Mouse (Mus musculus) kidney, adult 2 months (tissue): Measurements from ENCODE around the gene Hes1. TPM values are rescaled to one million over a fixed set of nuclear protein-coding genes. Genes with fewer than 3 reads are reported as not detected.

Experiments used
- DNase-seq: peaks from one replicate; pipeline ENCODE4 v3.0.0; 2021
- H3K27ac ChIP-seq: fragments of 200-500 bp; 2 replicates; pipeline ENCODE4 v1.5.1; 2012; ENCODE audit warnings: low read depth, low read length, control low read depth, inconsistent platforms; ENCODE audit not compliant: insufficient read depth
- H3K27me3 ChIP-seq: fragments of 200-500 bp; replicated peaks from 2 replicates; pipeline ENCODE4 v1.6.1; 2012; ENCODE audit warnings: mild to moderate bottlenecking, moderate library complexity, low read length, inconsistent platforms; ENCODE audit not compliant: control insufficient read depth, insufficient read depth
- H3K36me3 ChIP-seq: fragments of 200-500 bp; 2 replicates; pipeline ENCODE4 v1.6.1; 2012; ENCODE audit warnings: mild to moderate bottlenecking, moderate library complexity, low read length, inconsistent platforms; ENCODE audit not compliant: control insufficient read depth, insufficient read depth
- H3K4me1 ChIP-seq: fragments of 200-500 bp; 2 replicates; pipeline ENCODE4 v1.6.1; 2011; ENCODE audit warnings: low read length; ENCODE audit not compliant: control insufficient read depth, insufficient read depth
- H3K4me3 ChIP-seq: fragments of 200-500 bp; 2 replicates; pipeline ENCODE4 v1.5.1; 2011; ENCODE audit warnings: mild to moderate bottlenecking, low read depth, low read length, control low read depth; ENCODE audit not compliant: insufficient read depth
- CTCF ChIP-seq: fragments of 200-500 bp; conservative IDR thresholded peaks from 2 replicates; pipeline ENCODE4 v1.5.1; 2011; ENCODE audit warnings: low read depth, mild to moderate bottlenecking, control low read depth, low read length, moderate library complexity, mixed read lengths; ENCODE audit not compliant: insufficient read depth, insufficient read length
- POLR2A ChIP-seq: fragments of 200-500 bp; IDR thresholded peaks from one replicate; pipeline ENCODE4 v1.6.1; 2011; ENCODE audit warnings: low read depth, low read length, control low read depth
- WGBS: fragments of 180-500 bp; shearing (Covaris S2); methylation state at CpG from one replicate; pipeline ENCODE4 v1.1.7; 2018; 5-methylcytosine and 5-hydroxymethylcytosine counted together
- polyA plus RNA-seq: library from polyadenylated mRNA; depleted of rRNA; stranded (reverse); fragments of >200 nt; gene quantifications from 2 replicates; pipeline ENCODE4 v1.2.3, GENCODE M21; 2012

The Hes1 gene
- polyA plus RNA-seq, 1 experiment: 54.4 TPM

DNA sequence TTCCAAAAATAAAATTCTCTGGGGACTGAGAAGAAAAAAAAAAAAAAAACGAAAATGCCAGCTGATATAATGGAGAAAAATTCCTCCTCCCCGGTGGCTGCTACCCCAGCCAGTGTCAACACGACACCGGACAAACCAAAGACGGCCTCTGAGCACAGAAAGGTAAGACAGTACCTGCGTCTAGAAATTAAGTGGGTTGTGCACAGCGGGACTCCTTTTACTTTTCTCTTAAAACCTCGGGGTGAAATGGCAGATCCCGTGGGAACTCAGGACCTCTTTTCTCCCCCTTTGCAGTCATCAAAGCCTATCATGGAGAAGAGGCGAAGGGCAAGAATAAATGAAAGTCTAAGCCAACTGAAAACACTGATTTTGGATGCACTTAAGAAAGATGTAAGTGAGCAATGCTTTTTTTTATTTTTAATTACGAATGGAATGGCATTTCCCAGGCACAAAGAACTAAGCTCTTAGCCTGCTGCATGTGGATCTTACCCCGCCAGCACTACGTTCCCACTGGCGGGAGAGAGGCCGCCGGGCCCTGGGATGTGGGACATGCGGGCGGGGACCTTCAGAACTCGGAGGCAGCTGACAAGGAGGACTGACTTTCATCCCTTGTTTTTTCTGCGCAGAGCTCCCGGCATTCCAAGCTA, 1.5 kb downstream of the Hes1 start:
- Histone ChIP-seq H3K4me3 (peak overlapping the region; percentile 80), H3K27me3 (no peaks in the 10 kb centered on the region), H3K4me1 (peaks cover 8% of the 10 kb centered on the region; the same call in 1 of the 2 replicates), H3K36me3 (peaks cover 4% of the 10 kb centered on the region), H3K27ac (peak overlapping the region; percentile 96)
- peak; percentile 40 for DNase-seq
- no peak for TF ChIP-seq POLR2A
- no peak for TF ChIP-seq CTCF
- under 1% methylated on average over 21 of the region's 21 CpGs for WGBS

GRCm38 (mm10) chr16:30066184-30066851, 2.1 kb downstream of the Hes1 start:
- Histone ChIP-seq H3K27ac (peak overlapping the region; percentile 96), H3K27me3 (no peaks in the 10 kb centered on the region), H3K36me3 (peaks cover 4% of the 10 kb centered on the region), H3K4me3 (peak overlapping the region; percentile 80), H3K4me1 (peaks cover 1% of the 10 kb centered on the region; the same call in 1 of the 2 replicates)
- DNase-seq: peak; percentile 80
- TF ChIP-seq POLR2A (no peak), CTCF (no peak)
- WGBS: under 1% methylated on average over 38 of the region's 38 CpGs

DNA sequence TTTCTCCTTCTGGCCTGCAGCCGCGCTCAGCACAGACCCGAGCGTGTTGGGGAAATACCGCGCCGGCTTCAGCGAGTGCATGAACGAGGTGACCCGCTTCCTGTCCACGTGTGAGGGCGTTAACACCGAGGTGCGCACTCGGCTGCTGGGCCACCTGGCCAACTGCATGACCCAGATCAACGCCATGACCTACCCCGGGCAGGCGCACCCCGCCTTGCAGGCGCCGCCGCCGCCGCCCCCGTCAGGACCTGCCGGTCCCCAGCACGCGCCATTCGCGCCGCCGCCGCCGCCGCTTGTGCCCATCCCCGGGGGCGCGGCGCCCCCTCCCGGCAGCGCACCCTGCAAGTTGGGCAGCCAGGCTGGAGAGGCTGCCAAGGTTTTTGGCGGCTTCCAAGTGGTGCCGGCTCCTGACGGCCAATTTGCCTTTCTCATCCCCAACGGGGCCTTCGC, 2.7 kb downstream of the Hes1 start:
- Histone ChIP-seq H3K4me1 (no peaks in the 10 kb centered on the region; the same call in 1 of the 2 replicates), H3K36me3 (peaks cover 4% of the 10 kb centered on the region), H3K27ac (peak overlapping the region; percentile 96), H3K4me3 (peak overlapping the region; percentile 80), H3K27me3 (no peaks in the 10 kb centered on the region)
- peak; percentile 92 for DNase-seq
- WGBS: under 1% methylated on average over 46 of the region's 46 CpGs
- TF ChIP-seq CTCF (peak; percentile 51), POLR2A (peak; percentile 52)

- Histone ChIP-seq H3K4me3 (peak overlapping the region; percentile 30; the same call in 1 of the 2 replicates), H3K27me3 (no peaks in the 10 kb centered on the region), H3K27ac (peak overlapping the region; percentile 54), H3K4me1 (no peaks in the 10 kb centered on the region), H3K36me3 (peaks cover 4% of the 10 kb centered on the region)
- DNase-seq: no peak
- TF ChIP-seq POLR2A: no peak
- no peak for TF ChIP-seq CTCF
- 38% methylated on average over 36 of the region's 36 CpGs for WGBS
Measured at GRCm38 (mm10) chr16:30068041-30069020, 4.1 kb downstream of the Hes1 start.

GRCm38 (mm10) chr16:30069580-30069949, 5.4 kb downstream of the Hes1 start:
- no peak for TF ChIP-seq POLR2A
- TF ChIP-seq CTCF: no peak
- no peaks in the 10 kb centered on the region for H3K27me3 ChIP-seq
- H3K27ac ChIP-seq: peak overlapping the region; percentile 70
- DNase-seq: peak; percentile 67
- H3K36me3 ChIP-seq: peaks cover 4% of the 10 kb centered on the region
- peak overlapping the region; percentile 46 for H3K4me3 ChIP-seq
- 9% methylated on average over 4 of the region's 4 CpGs for WGBS
- H3K4me1 ChIP-seq: no peaks in the 10 kb centered on the region

- TF ChIP-seq POLR2A (no peak), CTCF (no peak)
- no peaks in the 10 kb centered on the region for H3K4me1 ChIP-seq
- H3K36me3 ChIP-seq: peaks cover 4% of the 10 kb centered on the region
- peak; percentile 95 for DNase-seq
- no peaks in the 10 kb centered on the region for H3K27me3 ChIP-seq
- peak overlapping the region; percentile 46 for H3K4me3 ChIP-seq
- peak overlapping the region; percentile 91 for H3K27ac ChIP-seq
- WGBS: 1% methylated on average over 67 of the region's 82 CpGs
Measured at GRCm38 (mm10) chr16:30069950-30070770, 6.0 kb downstream of the Hes1 start.
